Mouse (Mus musculus): ENCODE measurements around the gene BC052040.

GRCm38 (mm10) chr2:115673054-115673660 is 91.6 kb downstream of the BC052040 start:
- TF ChIP-seq CTCF (IDR thresholded peaks at IDR 0.05; ENCODE audit: low read depth) (no peak), EP300 (IDR thresholded peaks at IDR 0.05; ENCODE audit: low read depth) (no peak)
